Mouse (Mus musculus): ENCODE measurements around the gene Cst7. TPM values are rescaled to one million over a fixed set of nuclear protein-coding genes. Genes with fewer than 3 reads are reported as not detected.
"Not testable (repeated sequence)": the region's sequence is repeated elsewhere in the genome, so short reads cannot be mapped to it uniquely, and the experiment has no call there.

Gene Cst7
- polyA plus RNA-seq (2015; fragmentation: Nextera tagmentation; extraction: Ambion mirVana) = 7.5 and 8.2 TPM in 2 replicates

GRCm38 (mm10) chr2:150569847-150570590, at the start of gene Cst7:
Cst7 (plus strand) TSS chr2:150570415.
- Histone ChIP-seq H3K36me3 (replicated peaks; ENCODE audit: insufficient read depth, low read length) (no peaks in the 10 kb centered on the region), H3K4me2 (ENCODE audit: low read depth, low read length) (peak within 1 kb of the TSS; percentile 38), H3K27ac (ENCODE audit: low read depth) (no peak within 1 kb of the TSS), H3K9me3 (ENCODE audit: low read length) (no peaks in the 10 kb centered on the region), H3K9ac (replicated peaks) (no peak within 1 kb of the TSS), H3K4me1 (ENCODE audit: insufficient read depth) (peaks cover 6% of the 10 kb centered on the region), H3K27me3 (ENCODE audit: insufficient read depth, low read length) (no peaks in the 10 kb centered on the region), H3K4me3 (ENCODE audit: low read depth, low read length) (no peak within 1 kb of the TSS)
- DNase-seq = peak; percentile 16
- TF ChIP-seq CTCF (IDR thresholded peaks at IDR 0.05; ENCODE audit: low read depth) (no peak), EP300 (IDR thresholded peaks at IDR 0.05; ENCODE audit: low read depth) (no peak)
- ATAC-seq = peak; percentile 41; the same call in 1 of the 2 replicates
- 30% methylated on average over 11 of the region's 11 CpGs for WGBS (ENCODE audit: insufficient replicate concordance)

DNA sequence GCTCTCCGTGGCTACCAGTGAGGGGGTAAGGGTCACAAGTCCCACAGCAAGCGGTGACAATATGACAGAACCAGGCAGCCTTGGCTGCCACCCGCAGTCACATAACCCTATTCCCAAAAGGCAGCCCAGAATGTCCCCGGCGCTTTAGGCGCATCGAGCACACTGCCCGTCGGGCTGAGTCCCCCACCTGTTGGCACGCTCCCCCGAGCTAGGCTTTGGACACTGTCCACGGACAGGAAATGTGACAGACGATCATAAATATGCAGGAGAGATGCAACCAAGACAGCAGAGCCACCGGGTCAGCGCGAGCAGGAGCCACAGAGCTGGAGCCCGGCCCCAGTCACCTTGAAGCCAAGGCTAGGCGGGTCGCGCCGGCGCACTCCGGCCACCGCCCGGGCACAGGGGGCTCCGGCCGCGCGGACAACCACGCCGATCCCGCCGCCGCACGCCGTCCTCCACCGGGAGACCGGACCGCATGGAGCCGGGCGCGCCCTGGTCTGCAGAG, 44.5 kb upstream of the Cst7 start:
- Histone ChIP-seq H3K4me3 (ENCODE audit: low read depth, low read length) (peak overlapping the region; percentile 33), H3K9ac (replicated peaks) (no peak overlapping the region; the same call in 1 of the 2 replicates), H3K27me3 (ENCODE audit: insufficient read depth, low read length) (peaks cover 9% of the 10 kb centered on the region; the same call in 1 of the 2 replicates), H3K36me3 (replicated peaks; ENCODE audit: insufficient read depth, low read length) (no peaks in the 10 kb centered on the region), H3K9me3 (ENCODE audit: low read length) (no peaks in the 10 kb centered on the region), H3K4me1 (ENCODE audit: insufficient read depth) (peaks cover 5% of the 10 kb centered on the region; the same call in 1 of the 2 replicates), H3K27ac (ENCODE audit: low read depth) (no peak overlapping the region), H3K4me2 (ENCODE audit: low read depth, low read length) (peak overlapping the region; percentile 67)
- 7% methylated on average over 41 of the region's 42 CpGs for WGBS (ENCODE audit: insufficient replicate concordance)
- DNase-seq (peak; percentile 17), ATAC-seq (peak; percentile 33; the same call in 1 of the 2 replicates)
- TF ChIP-seq CTCF (IDR thresholded peaks at IDR 0.05; ENCODE audit: low read depth) (no peak), EP300 (IDR thresholded peaks at IDR 0.05; ENCODE audit: low read depth) (no peak)

DNA sequence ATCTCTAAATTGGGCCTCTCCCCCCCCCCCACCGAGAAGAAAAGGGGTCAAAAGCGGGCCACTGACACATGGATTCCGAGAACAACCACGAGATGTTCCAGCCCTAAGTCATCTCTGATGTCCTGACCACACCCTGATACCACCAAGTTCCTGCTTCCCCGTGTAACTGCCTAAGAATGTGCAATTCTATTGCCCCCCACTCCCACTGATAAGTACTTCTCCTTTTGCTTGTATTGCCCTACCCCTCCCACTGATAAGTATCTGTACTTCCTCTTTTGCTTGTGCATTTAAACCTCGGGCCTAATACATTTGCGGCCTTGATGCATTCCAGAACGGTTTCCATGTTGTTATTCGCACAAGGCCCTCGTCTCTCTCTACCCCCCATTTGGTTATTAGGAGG, 20.6 kb upstream of the Cst7 start:
- WGBS (ENCODE audit: insufficient replicate concordance) = 69% methylated on average over 10 of the region's 10 CpGs
- not testable (repeated sequence) for H3K9me3 ChIP-seq (ENCODE audit: low read length); H3K4me2 ChIP-seq (ENCODE audit: low read depth, low read length); H3K27me3 ChIP-seq (ENCODE audit: insufficient read depth, low read length); H3K4me1 ChIP-seq (ENCODE audit: insufficient read depth); H3K27ac ChIP-seq (ENCODE audit: low read depth); DNase-seq; H3K36me3 ChIP-seq (replicated peaks; ENCODE audit: insufficient read depth, low read length); H3K9ac ChIP-seq (replicated peaks); H3K4me3 ChIP-seq (ENCODE audit: low read depth, low read length); ATAC-seq

DNA sequence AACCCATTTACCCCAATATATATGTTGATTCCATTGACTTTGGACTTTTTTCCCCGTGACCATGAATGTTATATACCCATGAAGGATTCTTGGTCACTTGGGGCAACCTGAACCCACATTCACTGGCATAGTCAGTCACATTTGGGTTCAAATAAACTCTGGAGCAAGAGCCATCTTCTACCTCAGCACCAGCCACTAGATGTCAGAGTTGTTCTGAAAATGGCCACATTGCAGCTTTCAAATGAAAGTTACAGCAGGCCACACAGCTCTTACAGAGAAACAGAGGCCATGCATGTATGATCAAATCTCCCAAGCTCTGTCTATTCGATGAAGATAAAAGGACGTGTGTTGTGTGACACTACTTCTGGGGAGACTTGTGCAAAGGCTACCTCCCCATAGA, 11.6 kb upstream of the Cst7 start:
- no peak overlapping the region for H3K4me3 ChIP-seq (ENCODE audit: low read depth, low read length)
- H3K9ac ChIP-seq (replicated peaks) = no peak overlapping the region
- H3K4me1 ChIP-seq (ENCODE audit: insufficient read depth) = no peaks in the 10 kb centered on the region
- WGBS (ENCODE audit: insufficient replicate concordance) = 36% methylated on average over 3 of the region's 3 CpGs
- H3K9me3 ChIP-seq (ENCODE audit: low read length) = no peaks in the 10 kb centered on the region
- ATAC-seq (no peak), DNase-seq (peak; percentile 29)
- H3K27ac ChIP-seq (ENCODE audit: low read depth) = no peak overlapping the region
- no peaks in the 10 kb centered on the region for H3K27me3 ChIP-seq (ENCODE audit: insufficient read depth, low read length)
- H3K36me3 ChIP-seq (replicated peaks; ENCODE audit: insufficient read depth, low read length) = no peaks in the 10 kb centered on the region
- H3K4me2 ChIP-seq (ENCODE audit: low read depth, low read length) = no peak overlapping the region
- TF ChIP-seq EP300 (IDR thresholded peaks at IDR 0.05; ENCODE audit: low read depth) = no peak
- TF ChIP-seq CTCF (IDR thresholded peaks at IDR 0.05; ENCODE audit: low read depth) = peak; percentile 69

DNA sequence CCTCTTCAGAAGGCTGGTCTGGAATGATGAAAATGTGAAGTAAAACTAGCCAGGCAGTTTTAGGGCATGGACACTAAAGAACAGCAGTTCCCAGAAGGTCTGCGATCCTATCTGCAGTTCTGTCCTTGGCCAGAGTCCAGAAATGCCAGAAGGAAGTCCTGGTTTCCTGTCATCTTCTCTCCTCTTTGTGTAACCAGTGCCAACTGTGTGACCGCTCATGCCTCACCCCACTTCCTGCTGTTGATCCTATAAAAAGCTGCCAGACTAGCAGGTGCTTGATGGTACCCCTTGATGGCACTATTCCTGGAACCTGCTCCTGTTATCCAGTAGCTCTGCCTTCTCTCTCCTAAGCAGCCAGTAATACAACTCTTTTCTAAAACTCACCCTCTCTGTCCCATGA, 3.2 kb upstream of the Cst7 start:
- H3K27ac ChIP-seq (ENCODE audit: low read depth) = 0 out of 2 replicates have a peak overlapping the region, but pooled peaks have one; percentile 18
- no peak for DNase-seq
- H3K9ac ChIP-seq (replicated peaks) = no peak overlapping the region
- TF ChIP-seq CTCF (IDR thresholded peaks at IDR 0.05; ENCODE audit: low read depth) = no peak
- no peak for TF ChIP-seq EP300 (IDR thresholded peaks at IDR 0.05; ENCODE audit: low read depth)
- peak; percentile 30; the same call in 1 of the 2 replicates for ATAC-seq
- 18% methylated on average over 2 of the region's 2 CpGs for WGBS (ENCODE audit: insufficient replicate concordance)
- no peaks in the 10 kb centered on the region for H3K9me3 ChIP-seq (ENCODE audit: low read length)
- no peak overlapping the region for H3K4me3 ChIP-seq (ENCODE audit: low read depth, low read length)
- peaks cover 6% of the 10 kb centered on the region for H3K4me1 ChIP-seq (ENCODE audit: insufficient read depth)
- no peak overlapping the region for H3K4me2 ChIP-seq (ENCODE audit: low read depth, low read length)
- H3K36me3 ChIP-seq (replicated peaks; ENCODE audit: insufficient read depth, low read length) = no peaks in the 10 kb centered on the region
- no peaks in the 10 kb centered on the region for H3K27me3 ChIP-seq (ENCODE audit: insufficient read depth, low read length)

DNA sequence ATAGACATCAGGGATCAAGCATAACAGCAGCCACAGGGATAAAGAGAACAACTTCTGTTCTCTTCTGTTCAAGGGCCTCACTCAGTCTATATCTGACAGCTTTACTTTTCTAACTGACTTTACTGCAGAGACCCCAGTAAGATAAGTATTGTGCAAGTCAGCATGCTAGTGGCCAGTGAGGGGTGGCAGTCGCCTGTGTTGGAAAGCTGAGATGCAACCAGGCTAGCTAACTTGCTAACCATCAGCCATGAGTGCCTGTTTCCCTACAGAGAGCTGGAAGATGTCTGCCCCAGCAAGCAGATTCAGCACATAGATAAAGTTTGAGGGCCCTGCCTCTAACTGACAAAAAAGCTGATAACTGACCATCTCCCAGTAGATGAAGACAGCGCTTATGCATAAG, 546 bp downstream of the Cst7 start:
- Histone ChIP-seq H3K4me2 (ENCODE audit: low read depth, low read length) (peak overlapping the region; percentile 38; the same call in 1 of the 2 replicates), H3K27me3 (ENCODE audit: insufficient read depth, low read length) (no peaks in the 10 kb centered on the region), H3K4me1 (ENCODE audit: insufficient read depth) (peaks cover 6% of the 10 kb centered on the region), H3K9ac (replicated peaks) (no peak overlapping the region), H3K4me3 (ENCODE audit: low read depth, low read length) (no peak overlapping the region), H3K27ac (ENCODE audit: low read depth) (no peak overlapping the region), H3K9me3 (ENCODE audit: low read length) (no peaks in the 10 kb centered on the region), H3K36me3 (replicated peaks; ENCODE audit: insufficient read depth, low read length) (no peaks in the 10 kb centered on the region)
- DNase-seq (no peak), ATAC-seq (no peak)
- 49% methylated on average over 2 of the region's 2 CpGs for WGBS (ENCODE audit: insufficient replicate concordance)
- TF ChIP-seq EP300 (IDR thresholded peaks at IDR 0.05; ENCODE audit: low read depth) (no peak), CTCF (IDR thresholded peaks at IDR 0.05; ENCODE audit: low read depth) (no peak)

All from liver, postnatal 0 days (tissue).